Mouse (Mus musculus) right cerebral cortex, postnatal 4 days (tissue): ENCODE results near the gene Arntl.

Source experiments
- DNase-seq: peaks from one replicate; pipeline ENCODE4 v3.0.0-alpha.2; 2022

Arntl gene

DNA sequence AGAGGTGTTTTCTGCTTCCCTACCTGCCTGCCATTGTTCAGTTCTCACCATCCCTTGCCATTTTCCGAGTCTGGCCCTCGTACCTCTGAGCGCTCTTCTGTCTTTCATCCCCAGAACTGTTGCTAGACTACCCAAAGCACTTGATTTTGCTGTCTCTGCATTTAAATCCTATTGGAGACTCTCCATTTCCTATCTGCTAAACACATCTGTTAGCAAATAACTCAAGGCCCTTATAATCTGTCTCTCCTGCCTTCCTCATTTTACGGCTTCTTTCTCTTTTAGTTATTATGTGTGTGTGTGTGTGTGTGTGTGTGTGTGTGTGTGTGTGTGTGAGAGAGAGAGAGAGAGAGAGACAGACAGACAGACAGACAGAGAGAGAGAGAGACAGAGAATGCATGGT lies 90.5 kb downstream of the Arntl start:
- DNase-seq = no peak

DNA sequence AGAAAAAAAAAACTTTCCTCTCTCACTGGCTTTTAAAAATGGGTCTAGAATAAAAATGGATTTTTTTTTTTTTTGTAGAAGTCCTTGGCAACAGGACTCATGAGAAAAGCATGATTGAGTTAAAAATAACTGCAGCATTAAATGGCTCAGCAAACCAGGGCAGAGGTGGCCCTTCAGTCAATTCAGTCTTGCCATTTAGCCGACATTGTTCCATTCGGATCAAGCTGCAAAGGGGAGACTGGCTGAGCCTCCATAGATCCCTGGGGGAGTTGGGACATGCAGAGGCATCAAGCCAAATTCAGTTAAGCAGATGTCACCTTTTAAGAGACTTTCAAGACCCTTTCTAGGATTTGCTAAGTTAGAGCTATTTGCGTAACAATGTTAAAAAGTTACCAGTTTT lies 102.9 kb downstream of the Arntl start:
- no peak for DNase-seq

DNA sequence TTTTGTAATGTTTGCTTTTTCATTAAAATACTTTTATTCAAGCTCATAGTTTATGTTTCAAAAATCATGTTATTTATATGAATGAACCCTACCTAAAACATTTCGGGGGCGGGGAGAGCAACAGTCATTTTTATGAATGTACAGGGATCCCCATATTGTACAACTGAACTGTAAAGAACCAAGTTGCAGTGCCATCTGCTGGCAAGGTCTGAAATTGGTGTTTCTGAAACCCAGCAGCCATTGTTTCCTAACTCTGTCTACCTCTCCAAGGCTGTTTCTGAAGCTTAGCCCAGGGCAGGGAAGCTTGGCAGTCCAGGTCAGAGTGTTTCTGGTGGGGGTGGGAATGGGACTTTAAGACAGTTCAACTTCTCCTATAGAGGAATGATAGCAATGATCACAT lies 104.5 kb downstream of the Arntl start:
- peak; percentile 77 for DNase-seq

DNA sequence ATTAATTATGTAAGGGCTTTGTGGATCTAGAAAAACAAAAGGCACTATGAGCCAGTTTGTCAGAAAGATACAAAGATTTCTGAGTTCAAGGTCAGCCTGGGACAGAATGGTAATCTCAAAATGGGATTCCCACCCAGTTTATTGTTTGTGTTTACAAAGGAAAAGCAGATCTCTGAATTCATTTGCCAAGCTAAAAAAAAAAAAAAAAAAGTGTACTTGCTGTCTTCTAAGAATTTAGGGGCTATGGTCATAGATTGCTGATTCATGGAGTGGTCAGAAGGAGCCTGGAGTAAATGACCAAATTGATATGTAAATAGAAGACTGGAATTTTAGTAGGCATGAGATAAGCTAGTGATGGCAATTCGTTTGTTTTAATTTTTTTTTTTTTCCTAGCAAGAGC lies 112.9 kb downstream of the Arntl start:
- DNase-seq = no peak

DNA sequence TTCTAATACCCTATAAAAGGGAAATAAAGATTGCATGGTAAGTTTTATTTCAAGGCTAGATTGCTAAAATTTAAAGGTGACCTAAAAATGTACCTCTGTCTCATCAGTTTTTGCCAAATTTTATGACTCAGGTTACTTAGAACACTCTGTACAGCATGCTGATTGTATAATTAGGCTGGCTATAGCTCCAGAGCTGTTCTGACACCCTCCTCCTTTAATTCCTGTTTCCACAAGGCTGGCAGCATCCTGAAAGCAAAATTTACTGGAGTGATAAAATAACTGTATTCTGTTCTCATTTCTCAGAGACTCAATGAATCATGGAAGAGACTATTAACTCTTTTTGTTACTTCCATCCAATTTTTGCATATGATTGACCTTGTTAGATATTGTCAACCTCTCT lies 126.8 kb downstream of the Arntl start:
- DNase-seq = no peak

DNA sequence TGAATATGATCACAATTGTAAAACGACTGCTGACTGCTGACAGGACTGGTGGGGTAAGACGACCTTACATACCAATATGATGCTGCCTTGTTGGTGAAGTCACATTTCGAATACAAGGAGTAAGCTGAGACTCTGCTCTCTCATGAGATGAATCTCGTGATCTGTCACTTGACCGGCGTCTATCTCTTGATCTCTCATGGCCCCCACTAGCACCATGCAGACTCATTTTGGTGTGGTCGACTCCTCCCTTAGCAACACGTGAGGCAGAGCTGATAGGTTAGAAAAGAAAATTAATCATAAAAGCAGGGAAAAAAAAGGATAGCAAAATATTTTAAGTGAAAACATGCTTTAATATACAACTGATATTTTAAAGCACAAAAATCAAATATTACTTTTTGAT lies 128.0 kb downstream of the Arntl start:
- DNase-seq = no peak

DNA sequence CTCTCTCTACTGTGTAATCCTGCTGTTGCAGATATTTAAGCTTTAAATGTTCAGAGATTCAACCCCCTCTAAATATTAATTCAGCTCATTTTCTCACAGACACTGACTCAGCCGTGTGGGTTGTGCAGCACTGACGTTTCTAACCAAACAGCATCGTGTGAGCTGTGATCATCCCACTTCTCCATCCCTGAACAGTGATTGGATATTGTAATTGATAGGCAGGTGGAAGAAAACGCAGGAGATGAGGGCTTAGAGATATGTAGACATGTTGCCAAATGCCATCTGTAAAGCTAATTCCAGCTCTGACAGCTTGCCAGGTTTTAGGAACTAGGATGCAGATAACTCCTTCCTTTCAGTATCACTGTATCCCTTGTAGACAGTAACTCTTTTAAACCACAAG lies 140.0 kb downstream of the Arntl start:
- DNase-seq = peak; percentile 35

DNA sequence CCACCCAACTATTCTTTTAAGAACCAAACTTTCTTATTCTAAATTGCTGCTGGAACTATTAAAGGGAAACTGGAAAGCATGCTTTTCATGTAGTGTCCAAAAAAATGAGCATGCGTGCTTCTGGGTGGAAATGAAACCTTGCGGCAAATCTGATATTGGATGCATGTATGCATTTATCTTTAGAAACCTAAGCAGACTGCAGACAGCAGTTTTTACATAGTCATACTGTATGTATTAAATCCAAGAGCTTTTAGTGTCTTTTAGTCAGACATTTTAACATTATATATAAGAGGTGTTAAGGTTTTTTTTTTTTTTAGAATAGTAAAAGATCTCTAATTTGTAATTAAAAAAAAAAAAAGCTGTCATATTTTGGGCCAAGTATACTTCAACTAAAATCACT lies 140.4 kb downstream of the Arntl start:
- no peak for DNase-seq

DNA sequence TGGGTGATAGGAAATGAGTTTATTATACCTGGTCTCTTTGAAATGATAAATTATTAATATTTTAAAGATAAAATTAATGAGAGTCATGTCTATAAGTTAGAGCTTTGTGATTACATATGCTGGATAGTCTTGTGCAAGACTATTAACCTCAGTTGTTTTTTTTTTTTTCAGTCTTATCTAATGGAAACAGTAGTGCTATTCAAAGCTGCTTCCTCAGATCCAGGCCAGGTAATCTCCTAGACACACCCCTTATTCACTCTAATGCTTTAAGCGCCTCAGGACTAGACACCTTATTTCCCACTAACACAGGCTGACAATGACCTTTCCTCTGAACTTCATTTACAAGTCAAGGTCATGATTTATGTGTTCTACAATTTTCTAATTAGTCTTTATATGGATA lies 141.8 kb downstream of the Arntl start:
- no peak for DNase-seq
